ENCODE assay signal across 18 mouse cellular contexts in genomic region chr6:100094653-100095217, GRCm38 (mm10).
DNase-seq lines count a peak whose midpoint lies in the region; ATAC-seq lines count a peak whose summit lies in the region.
"Had no signal": no experiment of that assay in that cellular context is flagged by ENCODE, and none has a peak within 500 bp of the region (broad histone marks: within the 10 kb centered on the region; RNA-seq: fewer than 3 reads in every experiment).

No protein-coding gene starts in this region.

- H3K4me1 ChIP-seq in heart, embryonic 16.5 days (ENCODE audit: control insufficient read depth, insufficient read depth, low read length): peaks cover 10% of the 10 kb centered on the region
- peaks cover 6% of the 10 kb centered on the region for H3K4me1 ChIP-seq in liver, embryonic 16.5 days (ENCODE audit: control insufficient read depth, low read depth, low read length)
- H3K4me1 ChIP-seq in midbrain, embryonic 16.5 days (ENCODE audit: control insufficient read depth, insufficient read depth, low read length): no peaks in the 10 kb centered on the region
- H3K4me1 ChIP-seq: hindbrain, embryonic 12.5 days; lung, embryonic 15.5 days had no signal

- H3K4me2 ChIP-seq in heart, embryonic 16.5 days (ENCODE audit: low read depth, low read length): no peak overlapping the region
- peak overlapping the region; percentile 13; the same call in 1 of the 2 replicates for H3K4me2 ChIP-seq in liver, embryonic 16.5 days (ENCODE audit: low read depth, low read length)
- no peak overlapping the region for H3K4me2 ChIP-seq in midbrain, embryonic 16.5 days (ENCODE audit: low read length)
- H3K4me2 ChIP-seq: hindbrain, embryonic 12.5 days; lung, embryonic 15.5 days; neural tube, embryonic 13.5 days had no signal

- no peaks in the 10 kb centered on the region for H3K36me3 ChIP-seq in heart, embryonic 16.5 days (ENCODE audit: control insufficient read depth, insufficient read depth)
- H3K36me3 ChIP-seq in liver, embryonic 16.5 days (ENCODE audit: control insufficient read depth, insufficient read depth): no peaks in the 10 kb centered on the region
- H3K36me3 ChIP-seq in midbrain, embryonic 16.5 days (ENCODE audit: control insufficient read depth, insufficient read depth, low read length): no peaks in the 10 kb centered on the region
- H3K36me3 ChIP-seq: G1E; hindbrain, embryonic 12.5 days; lung, embryonic 15.5 days; neural tube, embryonic 13.5 days had no signal

- DNase-seq in heart, postnatal 4 days: no peak
- DNase-seq in c-Kit-negative CD71-positive TER-119-positive erythroid progenitor cells, embryonic 14.5 days (ENCODE audit: low read depth, low spot score): peak; percentile 16
- no peak for DNase-seq in frontal cortex, postnatal 25 days (ENCODE audit: low spot score in 2 of 2)
- DNase-seq in frontal cortex, postnatal 36 days (ENCODE audit: low spot score in 2 of 2): no peak
- DNase-seq: adrenal gland, adult 8-10 months; cerebellum, adult 9-11 months; forebrain, postnatal 0 days; gastrocnemius, postnatal 25 days had no signal

- H3K9ac ChIP-seq in heart, embryonic 16.5 days (ENCODE audit: low read length): no peak overlapping the region
- no peak overlapping the region for H3K9ac ChIP-seq in liver, embryonic 16.5 days (ENCODE audit: low read depth, low read length)
- no peak overlapping the region for H3K9ac ChIP-seq in midbrain, embryonic 16.5 days (ENCODE audit: low read depth, low read length)
- H3K9ac ChIP-seq: forebrain, postnatal 0 days; hindbrain, embryonic 12.5 days; lung, embryonic 15.5 days; neural tube, embryonic 13.5 days had no signal

- 38% methylated on average over 6 of the region's 6 CpGs for WGBS in heart, embryonic 16.5 days
- 56% methylated on average over 6 of the region's 6 CpGs for WGBS in liver, embryonic 16.5 days (ENCODE audit: insufficient replicate concordance)
- 92% methylated on average over 6 of the region's 6 CpGs for WGBS in midbrain, embryonic 16.5 days

- H3K4me3 ChIP-seq in heart, embryonic 16.5 days (ENCODE audit: low read length): no peak overlapping the region
- no peak overlapping the region; the same call in 1 of the 2 replicates for H3K4me3 ChIP-seq in liver, embryonic 16.5 days (ENCODE audit: low read depth, low read length)
- H3K4me3 ChIP-seq in midbrain, embryonic 16.5 days (ENCODE audit: low read depth, low read length): no peak overlapping the region
- H3K4me3 ChIP-seq: hindbrain, embryonic 12.5 days; left cerebral cortex, adult 2 months; lung, embryonic 15.5 days; neural tube, embryonic 13.5 days had no signal

- no peaks in the 10 kb centered on the region for H3K9me3 ChIP-seq in heart, embryonic 16.5 days (replicated peaks; ENCODE audit: control insufficient read depth, low read length)
- no peaks in the 10 kb centered on the region for H3K9me3 ChIP-seq in liver, embryonic 16.5 days (replicated peaks; ENCODE audit: control insufficient read depth, low read length)
- no peaks in the 10 kb centered on the region for H3K9me3 ChIP-seq in midbrain, embryonic 16.5 days (replicated peaks; ENCODE audit: control insufficient read depth, low read length, poor library complexity, severe bottlenecking)
- H3K9me3 ChIP-seq: hindbrain, embryonic 12.5 days; lung, embryonic 15.5 days; neural tube, embryonic 13.5 days had no signal

- ATAC-seq in heart, embryonic 16.5 days (replicated peaks; ENCODE audit: extremely low read depth, insufficient read depth, low FRiP score): peak; percentile 67
- ATAC-seq in erythroblast, adult 5-6 weeks (replicated peaks; ENCODE audit: low FRiP score, poor library complexity, severe bottlenecking): peak; percentile 94
- ATAC-seq in liver, embryonic 16.5 days (ENCODE audit: low read depth): peak; percentile 89
- ATAC-seq in midbrain, embryonic 16.5 days: no peak
- ATAC-seq: forebrain, postnatal 0 days had no signal

- no peak overlapping the region for H3K27ac ChIP-seq in heart, embryonic 16.5 days (ENCODE audit: low read length)
- peak overlapping the region; percentile 50 for H3K27ac ChIP-seq in liver, embryonic 16.5 days (ENCODE audit: low read length)
- no peak overlapping the region for H3K27ac ChIP-seq in midbrain, embryonic 16.5 days (ENCODE audit: low read length)
- H3K27ac ChIP-seq: hindbrain, embryonic 12.5 days; kidney, postnatal 0 days; left cerebral cortex, adult 2 months; lung, embryonic 15.5 days; neural tube, embryonic 13.5 days had no signal

- H3K27me3 ChIP-seq in heart, embryonic 16.5 days (ENCODE audit: control insufficient read depth, insufficient read depth, low read length): no peaks in the 10 kb centered on the region; the same call in 1 of the 2 replicates
- H3K27me3 ChIP-seq in liver, embryonic 16.5 days (ENCODE audit: control insufficient read depth, insufficient read depth, low read depth, low read length): no peaks in the 10 kb centered on the region
- H3K27me3 ChIP-seq in midbrain, embryonic 16.5 days (ENCODE audit: control insufficient read depth, insufficient read depth, low read depth, low read length): peaks cover 6% of the 10 kb centered on the region
- H3K27me3 ChIP-seq: lung, embryonic 15.5 days had no signal
